Mouse (Mus musculus): ENCODE results near the gene Map4k4. TPM values are rescaled to one million over a fixed set of nuclear protein-coding genes. Genes with fewer than 3 reads are reported as not detected.
A peak's percentile ranks its signal among the peaks of the same experiment; 100 is the strongest.

Map4k4 gene
- polyA plus RNA-seq, 1 experiment from 2014 or later, result 73.9 TPM

DNA sequence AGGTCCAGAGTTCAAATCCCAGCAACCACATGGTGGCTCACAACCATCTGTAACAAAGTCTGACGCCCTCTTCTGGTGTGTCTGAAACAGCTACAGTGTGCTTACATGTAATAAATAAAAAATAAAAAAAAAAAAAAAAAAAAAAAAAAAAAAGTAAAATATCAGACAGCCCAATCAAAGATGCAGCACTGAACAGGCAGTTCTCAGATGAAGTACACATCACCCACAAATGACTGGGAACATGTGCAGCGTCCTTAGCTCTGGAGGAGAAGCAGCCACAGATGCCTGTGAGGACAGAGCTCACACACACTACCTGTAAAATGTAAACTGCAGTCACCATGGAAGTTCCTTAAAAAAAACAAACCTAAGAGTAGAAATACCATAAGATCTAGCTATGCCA, 74.3 kb downstream of the Map4k4 start:
- Histone ChIP-seq H3K27ac (no peak overlapping the region), H3K36me3 (replicated peaks) (peaks cover 57% of the 10 kb centered on the region), H3K27me3 (no peaks in the 10 kb centered on the region), H3K9me3 (no peaks in the 10 kb centered on the region), H3K9ac (no peak overlapping the region), H3K4me3 (replicated peaks) (no peak overlapping the region), H3K4me2 (no peak overlapping the region), H3K4me1 (peaks cover 14% of the 10 kb centered on the region)
- WGBS, result 90% methylated on average over 2 of the region's 2 CpGs
- ATAC-seq (ENCODE audit: low FRiP score), result no peak

GRCm38 (mm10) chr1:39976107-39976506, 75.4 kb downstream of the Map4k4 start:
- H3K4me1 ChIP-seq, result peaks cover 10% of the 10 kb centered on the region

DNA sequence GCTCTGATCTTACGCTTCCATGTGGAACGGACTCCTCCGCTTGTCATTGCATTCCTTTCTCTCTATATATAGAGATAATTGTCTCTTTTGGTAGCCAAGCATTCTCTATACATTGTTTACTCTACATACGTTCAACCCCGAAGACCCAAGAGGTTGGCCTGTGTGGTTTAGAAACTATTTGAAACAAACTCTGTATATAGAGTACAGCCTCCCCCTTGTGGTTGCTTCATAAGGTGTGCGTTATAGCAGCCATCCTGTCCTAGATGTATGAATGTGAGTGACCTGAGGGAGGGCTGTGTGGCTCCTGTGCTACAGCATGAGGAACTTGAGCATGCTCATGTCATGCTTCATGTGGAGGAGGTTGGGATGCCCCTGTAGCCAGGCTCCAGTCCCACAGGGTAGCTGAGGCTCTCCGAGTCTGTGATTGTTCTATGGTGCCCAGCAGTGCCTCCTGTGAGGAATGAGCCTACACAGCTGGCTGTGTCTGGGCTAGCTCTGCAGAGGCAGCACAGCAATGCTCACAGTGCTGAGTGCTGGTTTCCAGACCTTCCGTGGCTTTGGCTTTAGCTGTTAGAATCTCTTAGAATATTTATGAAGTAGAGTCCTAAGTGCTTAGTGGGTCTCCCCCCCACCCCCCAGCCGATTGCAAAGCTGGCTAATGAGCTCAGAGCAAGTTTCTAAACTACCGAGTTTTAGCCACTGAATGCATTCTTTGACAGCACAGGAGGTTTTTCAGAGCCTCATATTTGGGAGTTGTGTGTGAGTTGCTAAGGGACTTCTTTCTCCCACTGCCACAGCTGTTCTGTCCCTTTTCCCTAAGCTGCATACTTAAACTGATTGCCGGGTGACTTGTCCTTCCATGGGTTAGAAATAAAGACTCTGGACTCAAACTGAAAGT, 76.4 kb downstream of the Map4k4 start:
- WGBS, result 74% methylated on average over 11 of the region's 11 CpGs
- peak overlapping the region; percentile 57; the same call in 1 of the 2 replicates for H3K27ac ChIP-seq
- no peaks in the 10 kb centered on the region for H3K27me3 ChIP-seq
- ATAC-seq (ENCODE audit: low FRiP score), result peak; percentile 64; the same call in 1 of the 2 replicates
- H3K9me3 ChIP-seq, result no peaks in the 10 kb centered on the region
- H3K9ac ChIP-seq, result no peak overlapping the region
- peaks cover 77% of the 10 kb centered on the region for H3K36me3 ChIP-seq (replicated peaks)
- H3K4me3 ChIP-seq (replicated peaks), result no peak overlapping the region
- H3K4me1 ChIP-seq, result peaks cover 10% of the 10 kb centered on the region
- no peak overlapping the region for H3K4me2 ChIP-seq

More at GRCm38 (mm10) chr1:39976107-39976506, 75.4 kb downstream of the Map4k4 start:
- H3K27me3 ChIP-seq, result no peaks in the 10 kb centered on the region
- H3K4me2 ChIP-seq, result no peak overlapping the region
- no peak overlapping the region for H3K27ac ChIP-seq
- 85% methylated on average over 2 of the region's 2 CpGs for WGBS
- ATAC-seq (ENCODE audit: low FRiP score), result no peak
- peaks cover 67% of the 10 kb centered on the region for H3K36me3 ChIP-seq (replicated peaks)
- H3K9ac ChIP-seq, result no peak overlapping the region
- no peaks in the 10 kb centered on the region for H3K9me3 ChIP-seq
- H3K4me3 ChIP-seq (replicated peaks), result no peak overlapping the region

GRCm38 (mm10) chr1:39978781-39979486, 78.2 kb downstream of the Map4k4 start:
- Histone ChIP-seq H3K4me1 (peaks cover 8% of the 10 kb centered on the region), H3K4me3 (replicated peaks) (no peak overlapping the region), H3K27me3 (no peaks in the 10 kb centered on the region), H3K36me3 (replicated peaks) (peaks cover 87% of the 10 kb centered on the region), H3K27ac (no peak overlapping the region), H3K4me2 (no peak overlapping the region), H3K9me3 (no peaks in the 10 kb centered on the region), H3K9ac (no peak overlapping the region)
- ATAC-seq (ENCODE audit: low FRiP score), result no peak
- 90% methylated on average over 20 of the region's 20 CpGs for WGBS

DNA sequence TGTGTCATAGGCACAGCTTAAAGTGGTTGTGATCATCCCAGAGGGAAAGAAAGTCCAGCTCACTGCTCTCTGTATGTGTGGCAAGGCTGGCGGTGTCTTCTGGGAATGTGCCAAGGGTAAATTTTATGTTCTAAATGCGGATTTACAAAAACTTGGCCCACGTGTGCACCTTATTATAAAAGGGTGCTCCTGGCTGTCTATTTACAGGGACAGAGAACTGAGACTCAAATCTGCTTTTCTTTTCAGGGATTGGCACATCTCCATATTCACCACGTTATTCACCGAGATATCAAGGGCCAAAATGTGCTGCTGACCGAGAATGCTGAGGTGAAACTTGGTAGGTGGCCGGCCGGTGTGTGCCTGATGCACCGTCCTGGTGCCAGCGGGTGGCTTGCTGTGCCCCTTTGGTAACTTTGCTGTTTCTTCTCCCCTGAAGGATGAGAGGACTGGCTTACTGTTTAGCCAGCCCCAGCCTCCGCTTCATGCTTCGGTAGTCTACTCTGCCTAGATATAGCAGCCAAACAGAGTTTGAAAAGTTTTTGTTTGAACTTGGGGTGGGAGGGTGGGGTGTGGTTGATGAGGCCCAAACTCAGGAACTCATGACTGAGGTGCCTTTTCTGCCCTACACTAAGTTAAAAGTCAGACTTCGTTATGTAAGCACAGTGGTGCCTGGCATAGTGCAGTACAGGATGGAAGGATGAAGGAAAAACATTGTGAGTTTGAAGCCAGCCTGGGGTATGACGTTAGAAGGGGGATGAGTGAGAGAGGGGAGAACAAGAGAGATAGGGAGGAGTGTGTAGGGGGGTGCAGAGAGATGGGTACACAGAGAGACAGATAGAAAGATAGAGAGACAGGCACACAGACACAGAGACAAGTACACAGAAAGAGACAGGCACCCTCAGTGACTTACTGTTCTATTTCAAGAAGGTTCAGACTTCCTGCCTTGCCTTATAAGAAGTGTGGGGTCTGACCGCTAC, 79.9 kb downstream of the Map4k4 start:
- H3K27ac ChIP-seq, result no peak overlapping the region
- peaks cover 8% of the 10 kb centered on the region for H3K4me1 ChIP-seq
- no peak for ATAC-seq (ENCODE audit: low FRiP score)
- H3K36me3 ChIP-seq (replicated peaks), result peaks cover 88% of the 10 kb centered on the region
- no peak overlapping the region for H3K4me3 ChIP-seq (replicated peaks)
- no peak overlapping the region for H3K4me2 ChIP-seq
- WGBS, result 87% methylated on average over 15 of the region's 15 CpGs
- H3K9me3 ChIP-seq, result no peaks in the 10 kb centered on the region
- no peaks in the 10 kb centered on the region for H3K27me3 ChIP-seq
- no peak overlapping the region for H3K9ac ChIP-seq

DNA sequence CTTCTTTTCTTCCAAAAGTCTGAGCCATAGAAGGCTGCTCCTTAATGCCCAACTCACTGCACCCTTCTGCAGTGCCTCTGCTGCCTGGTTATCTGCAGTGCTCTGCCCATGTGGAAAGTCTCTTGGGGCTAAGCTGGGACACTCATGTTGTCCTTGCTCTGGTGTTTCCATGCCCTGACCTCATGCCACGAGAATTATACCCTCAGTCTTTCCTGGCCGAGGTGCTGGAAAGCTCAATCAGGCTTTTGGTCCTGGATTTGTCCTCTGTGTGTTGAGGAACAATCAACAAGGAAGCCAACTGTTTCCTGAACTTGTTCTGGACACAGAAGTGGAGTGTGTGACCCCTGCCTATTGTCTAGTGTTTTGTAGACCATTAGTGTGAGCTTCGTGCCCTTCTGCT, 81.3 kb downstream of the Map4k4 start:
- H3K27ac ChIP-seq, result no peak overlapping the region
- no peaks in the 10 kb centered on the region for H3K27me3 ChIP-seq
- no peak overlapping the region for H3K4me3 ChIP-seq (replicated peaks)
- no peak for ATAC-seq (ENCODE audit: low FRiP score)
- no peak overlapping the region for H3K9ac ChIP-seq
- H3K4me1 ChIP-seq, result peaks cover 3% of the 10 kb centered on the region
- peaks cover 89% of the 10 kb centered on the region for H3K36me3 ChIP-seq (replicated peaks)
- no peaks in the 10 kb centered on the region for H3K9me3 ChIP-seq
- 83% methylated on average over 3 of the region's 3 CpGs for WGBS
- no peak overlapping the region for H3K4me2 ChIP-seq

DNA sequence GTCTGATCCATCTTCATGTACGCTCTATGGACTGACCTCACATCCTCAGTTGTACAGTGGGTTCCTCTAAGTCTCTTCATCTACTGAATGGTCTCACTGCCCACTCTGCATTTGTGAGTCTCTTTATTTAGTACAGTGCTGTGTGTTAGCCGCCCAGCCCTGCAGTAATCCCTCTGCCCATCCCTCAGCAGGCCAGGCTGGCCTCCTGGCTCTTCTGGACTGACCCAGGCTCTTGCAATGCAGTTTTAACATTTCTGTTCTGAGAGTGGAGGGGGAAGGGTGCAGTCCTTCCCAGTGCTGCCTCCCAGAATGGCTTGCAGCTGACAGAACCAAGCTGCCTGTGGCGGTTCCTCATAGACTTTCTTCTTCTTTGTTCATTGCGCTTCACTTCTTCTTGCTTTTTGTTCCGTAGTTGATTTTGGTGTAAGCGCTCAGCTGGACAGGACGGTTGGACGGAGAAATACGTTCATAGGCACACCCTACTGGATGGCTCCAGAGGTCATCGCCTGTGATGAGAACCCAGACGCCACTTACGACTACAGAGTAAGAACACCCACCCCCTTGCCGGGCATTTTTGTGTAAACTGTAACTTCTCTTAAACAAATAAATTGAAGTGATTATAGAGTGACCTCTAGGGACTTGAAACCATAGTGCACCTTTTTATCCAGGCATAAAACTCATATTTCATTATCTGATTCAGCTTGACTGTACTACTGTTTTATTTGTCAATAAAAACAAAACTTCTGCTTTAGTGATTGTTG, 82.2 kb downstream of the Map4k4 start:
- peak overlapping the region; percentile 27; the same call in 1 of the 2 replicates for H3K27ac ChIP-seq
- peaks cover 87% of the 10 kb centered on the region for H3K36me3 ChIP-seq (replicated peaks)
- no peak overlapping the region for H3K4me2 ChIP-seq
- no peak for ATAC-seq (ENCODE audit: low FRiP score)
- H3K9ac ChIP-seq, result no peak overlapping the region
- H3K4me1 ChIP-seq, result no peaks in the 10 kb centered on the region
- no peak overlapping the region for H3K4me3 ChIP-seq (replicated peaks)
- no peaks in the 10 kb centered on the region for H3K27me3 ChIP-seq
- WGBS, result 72% methylated on average over 13 of the region's 13 CpGs
- H3K9me3 ChIP-seq, result no peaks in the 10 kb centered on the region

GRCm38 (mm10) chr1:39984331-39984730, 83.6 kb downstream of the Map4k4 start:
- no peaks in the 10 kb centered on the region for H3K4me1 ChIP-seq
- H3K4me2 ChIP-seq, result no peak overlapping the region
- no peak for ATAC-seq (ENCODE audit: low FRiP score)
- no peak overlapping the region for H3K9ac ChIP-seq
- no peak overlapping the region for H3K4me3 ChIP-seq (replicated peaks)
- no peaks in the 10 kb centered on the region for H3K27me3 ChIP-seq
- peaks cover 87% of the 10 kb centered on the region for H3K36me3 ChIP-seq (replicated peaks)
- H3K9me3 ChIP-seq, result no peaks in the 10 kb centered on the region
- 89% methylated on average over 9 of the region's 9 CpGs for WGBS
- H3K27ac ChIP-seq, result no peak overlapping the region

- Histone ChIP-seq H3K27ac (no peak overlapping the region), H3K9me3 (no peaks in the 10 kb centered on the region), H3K9ac (no peak overlapping the region), H3K4me1 (no peaks in the 10 kb centered on the region), H3K36me3 (replicated peaks) (peaks cover 86% of the 10 kb centered on the region), H3K4me3 (replicated peaks) (no peak overlapping the region), H3K4me2 (no peak overlapping the region), H3K27me3 (no peaks in the 10 kb centered on the region)
- WGBS, result 93% methylated on average over 9 of the region's 9 CpGs
- ATAC-seq (ENCODE audit: low FRiP score), result no peak
These were observed 86.1 kb downstream of the Map4k4 start for GRCm38 (mm10) chr1:39986820-39987219.

GRCm38 (mm10) chr1:39988841-39989240, 88.1 kb downstream of the Map4k4 start:
- WGBS, result 91% methylated on average over 12 of the region's 12 CpGs
- Histone ChIP-seq H3K4me2 (no peak overlapping the region), H3K9me3 (no peaks in the 10 kb centered on the region), H3K27ac (no peak overlapping the region), H3K27me3 (no peaks in the 10 kb centered on the region), H3K4me3 (replicated peaks) (no peak overlapping the region), H3K4me1 (no peaks in the 10 kb centered on the region), H3K9ac (no peak overlapping the region), H3K36me3 (replicated peaks) (peaks cover 90% of the 10 kb centered on the region)
- ATAC-seq (ENCODE audit: low FRiP score), result no peak

DNA sequence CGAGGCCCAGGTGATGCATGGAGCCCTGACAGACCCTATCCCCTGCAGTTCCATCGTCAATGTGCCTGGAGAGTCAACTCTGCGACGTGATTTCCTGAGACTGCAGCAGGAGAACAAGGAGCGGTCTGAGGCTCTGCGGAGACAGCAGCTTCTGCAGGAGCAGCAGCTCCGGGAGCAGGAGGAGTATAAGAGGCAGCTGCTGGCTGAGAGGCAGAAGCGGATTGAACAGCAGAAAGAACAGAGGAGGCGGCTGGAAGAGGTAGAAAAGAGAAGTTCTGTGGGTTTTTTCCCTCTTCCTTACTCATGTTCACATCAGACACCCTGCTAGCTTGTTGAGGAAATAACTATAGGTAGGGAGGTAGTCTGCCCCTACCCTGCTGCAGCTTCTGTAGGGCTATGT, 89.3 kb downstream of the Map4k4 start:
- no peak for ATAC-seq (ENCODE audit: low FRiP score)
- Histone ChIP-seq H3K36me3 (replicated peaks) (peaks cover 92% of the 10 kb centered on the region), H3K4me2 (no peak overlapping the region), H3K9ac (no peak overlapping the region), H3K9me3 (no peaks in the 10 kb centered on the region), H3K4me3 (replicated peaks) (no peak overlapping the region), H3K4me1 (no peaks in the 10 kb centered on the region), H3K27ac (no peak overlapping the region), H3K27me3 (no peaks in the 10 kb centered on the region)
- WGBS, result 96% methylated on average over 9 of the region's 9 CpGs

All from forebrain, embryonic 12.5 days (tissue).